Mouse (Mus musculus) forebrain, embryonic 14.5 days (tissue): ENCODE data around the gene Cfd. TPM values are rescaled to one million over a fixed set of nuclear protein-coding genes. Genes with fewer than 3 reads are reported as not detected.
"Not testable (repeated sequence)": the region's sequence is repeated elsewhere in the genome, so short reads cannot be mapped to it uniquely, and the experiment has no call there.

Experiments used
- ATAC-seq: fragments of 200-750 bp; cut with Nextera tagmentation; 2 replicates; pipeline ENCODE4 v1.8.0; 2017; ENCODE audit warnings: mild to moderate bottlenecking, moderate library complexity
- DNase-seq: peaks from one replicate; pipeline ENCODE4 v3.0.0-alpha.2; 2015; ENCODE audit warnings: low spot score
- H3K27ac ChIP-seq: fragments of 300-500 bp; sonication (generic); 2 replicates; pipeline ENCODE4 v1.5.1; 2014; ENCODE audit warnings: low read depth, mild to moderate bottlenecking, control low read depth, low read length, moderate library complexity
- H3K27me3 ChIP-seq: fragments of 300-500 bp; sonication (generic); replicated peaks from 2 replicates; pipeline ENCODE4 v1.6.1; 2014; ENCODE audit warnings: low read length, control low read depth, mixed read lengths; ENCODE audit not compliant: control insufficient read depth, insufficient read depth
- H3K36me3 ChIP-seq: fragments of 300-500 bp; sonication (generic); 2 replicates; pipeline ENCODE4 v1.6.1; 2014; ENCODE audit warnings: low read length, control low read depth; ENCODE audit not compliant: control insufficient read depth, insufficient read depth
- H3K4me1 ChIP-seq: fragments of 300-500 bp; sonication (generic); 2 replicates; pipeline ENCODE4 v1.6.1; 2014; ENCODE audit warnings: antibody characterized with exemption, low read length, control low read depth; ENCODE audit not compliant: control insufficient read depth, insufficient read depth
- H3K4me2 ChIP-seq: fragments of 300-500 bp; sonication (generic); 2 replicates; pipeline ENCODE4 v1.6.1; 2014; ENCODE audit warnings: mild to moderate bottlenecking, control low read depth, low read length
- H3K4me3 ChIP-seq: fragments of 300-500 bp; sonication (generic); 2 replicates; pipeline ENCODE4 v1.5.1; 2014; ENCODE audit warnings: low read depth, low read length, control low read depth
- H3K9ac ChIP-seq: fragments of 300-500 bp; sonication (generic); 2 replicates; pipeline ENCODE4 v1.6.1; 2014; ENCODE audit warnings: mild to moderate bottlenecking, low read length, control low read depth, moderate library complexity
- H3K9me3 ChIP-seq: fragments of 300-500 bp; sonication (generic); replicated peaks from 2 replicates; pipeline ENCODE4 v1.6.1; 2016; ENCODE audit warnings: low read length, control low read depth, mixed read lengths; ENCODE audit not compliant: control insufficient read depth
- WGBS: fragments of 180-500 bp; shearing (Covaris S2); extraction: QIAGEN DNeasy Blood & Tissue Kit; methylation state at CpG from one replicate; pipeline ENCODE4 v1.1.7; 2014; 5-methylcytosine and 5-hydroxymethylcytosine counted together
- polyA plus RNA-seq: library from polyadenylated mRNA; unstranded; fragments of >200 nt; fragmentation: Nextera tagmentation; extraction: Ambion mirVana; gene quantifications from 2 replicates; pipeline ENCODE4 v1.2.1, GENCODE M21; 2014

Cfd gene
- polyA plus RNA-seq, 1 experiment from 2014 or later: not detected

DNA sequence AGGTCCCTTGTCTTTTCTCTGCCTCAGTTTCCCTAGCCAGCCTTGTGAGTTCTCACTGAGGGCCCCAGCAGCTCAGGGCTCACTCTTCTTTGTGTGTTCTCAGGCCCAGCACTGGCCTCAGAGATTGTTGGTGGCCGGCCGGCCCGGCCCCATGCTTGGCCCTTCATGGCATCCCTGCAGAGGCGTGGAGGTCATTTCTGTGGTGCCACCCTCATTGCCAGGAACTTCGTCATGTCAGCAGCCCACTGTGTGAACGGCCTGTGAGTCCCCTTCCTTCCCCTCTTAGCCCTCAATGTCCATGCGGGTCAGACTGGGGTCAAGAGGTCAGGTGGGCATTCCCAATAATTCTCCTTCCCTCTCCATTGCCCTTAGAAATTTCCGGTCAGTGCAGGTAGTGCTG, 4.0 kb upstream of the Cfd start:
- peaks cover 5% of the 10 kb centered on the region; the same call in 1 of the 2 replicates for H3K27me3 ChIP-seq
- ATAC-seq (no peak), DNase-seq (no peak)
- H3K4me2 ChIP-seq: no peak overlapping the region
- no peaks in the 10 kb centered on the region for H3K36me3 ChIP-seq
- no peaks in the 10 kb centered on the region for H3K9me3 ChIP-seq
- H3K4me1 ChIP-seq: peaks cover 3% of the 10 kb centered on the region; the same call in 1 of the 2 replicates
- H3K9ac ChIP-seq: no peak overlapping the region
- WGBS: 89% methylated on average over 8 of the region's 8 CpGs
- H3K4me3 ChIP-seq: no peak overlapping the region
- H3K27ac ChIP-seq: no peak overlapping the region

DNA sequence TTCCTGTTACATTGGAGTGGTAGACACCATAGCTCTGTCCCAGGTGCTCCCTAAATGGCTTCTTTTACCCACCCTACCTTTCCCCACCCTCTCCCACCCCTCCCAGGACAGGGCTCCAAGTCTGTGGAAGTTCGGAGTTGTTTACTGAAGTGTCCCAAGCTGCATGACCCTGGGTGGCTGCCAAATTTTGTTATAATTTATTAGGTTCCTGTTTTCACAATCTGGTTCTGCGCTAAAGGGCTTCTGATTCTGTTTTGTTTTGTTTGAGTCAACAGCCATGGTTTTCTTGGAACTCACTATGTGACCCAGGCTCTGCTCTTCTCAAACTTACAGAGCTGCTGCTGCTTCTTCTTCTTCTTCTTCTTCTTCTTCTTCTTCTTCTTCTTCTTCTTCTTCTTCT, 1.3 kb upstream of the Cfd start:
- no peak for ATAC-seq
- no peaks in the 10 kb centered on the region for H3K27me3 ChIP-seq
- no peaks in the 10 kb centered on the region for H3K4me1 ChIP-seq
- no peak overlapping the region for H3K4me2 ChIP-seq
- H3K9me3 ChIP-seq: no peaks in the 10 kb centered on the region
- no peak overlapping the region for H3K27ac ChIP-seq
- WGBS: 91% methylated on average over 2 of the region's 2 CpGs
- no peak for DNase-seq
- H3K36me3 ChIP-seq: no peaks in the 10 kb centered on the region; the same call in 1 of the 2 replicates
- H3K4me3 ChIP-seq: no peak overlapping the region
- no peak overlapping the region for H3K9ac ChIP-seq

DNA sequence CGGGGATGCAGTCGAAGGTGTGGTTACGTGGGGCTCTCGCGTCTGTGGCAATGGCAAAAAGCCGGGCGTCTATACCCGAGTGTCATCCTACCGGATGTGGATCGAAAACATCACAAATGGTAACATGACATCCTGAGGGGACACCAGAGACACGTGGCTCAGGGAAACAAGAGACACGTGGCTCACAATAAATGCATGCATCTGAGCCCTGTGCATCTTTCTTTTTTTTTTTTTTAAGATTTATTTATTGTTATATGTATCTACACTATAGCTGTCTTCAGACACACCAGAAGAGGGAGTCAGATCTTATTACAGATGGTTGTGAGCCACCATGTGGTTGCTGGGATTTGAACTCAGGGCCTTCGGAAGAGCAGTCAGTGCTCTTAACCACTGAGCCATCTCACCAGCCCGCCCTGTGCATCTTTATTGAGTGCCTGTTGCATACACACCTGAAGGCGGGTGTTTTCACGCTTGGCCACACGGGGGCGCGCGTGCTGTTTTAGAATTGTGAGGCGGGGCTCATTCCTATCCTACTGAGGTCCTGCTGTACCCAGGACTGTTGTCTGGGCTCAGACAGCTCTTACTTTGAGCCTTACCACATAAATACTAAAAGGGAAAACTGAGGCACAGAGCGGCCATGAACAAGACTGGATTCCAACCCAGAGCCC, 1.9 kb downstream of the Cfd start:
- WGBS: 42% methylated on average over 22 of the region's 22 CpGs
- H3K4me1 ChIP-seq, H3K9me3 ChIP-seq, H3K4me2 ChIP-seq, H3K9ac ChIP-seq, H3K27ac ChIP-seq, H3K4me3 ChIP-seq, H3K27me3 ChIP-seq: not testable (repeated sequence)
- DNase-seq (peak; percentile 81), ATAC-seq (peak; percentile 83)
- H3K36me3 ChIP-seq: peaks cover 26% of the 10 kb centered on the region

- Histone ChIP-seq H3K27ac (no peak overlapping the region), H3K4me3 (no peak overlapping the region), H3K9ac (no peak overlapping the region), H3K4me2 (no peak overlapping the region), H3K27me3 (no peaks in the 10 kb centered on the region), H3K4me1 (no peaks in the 10 kb centered on the region), H3K9me3 (no peaks in the 10 kb centered on the region), H3K36me3 (peaks cover 43% of the 10 kb centered on the region)
- WGBS: 88% methylated on average over 16 of the region's 16 CpGs
- ATAC-seq: no peak
- DNase-seq: no peak
Observed at GRCm38 (mm10) chr10:79896306-79896705, 5.7 kb downstream of the Cfd start.

- Histone ChIP-seq H3K36me3 (peaks cover 43% of the 10 kb centered on the region), H3K27me3 (no peaks in the 10 kb centered on the region), H3K27ac (no peak overlapping the region), H3K4me1 (no peaks in the 10 kb centered on the region), H3K9ac (no peak overlapping the region), H3K4me2 (no peak overlapping the region), H3K4me3 (no peak overlapping the region), H3K9me3 (no peaks in the 10 kb centered on the region)
- 91% methylated on average over 13 of the region's 13 CpGs for WGBS
- no peak for DNase-seq
- ATAC-seq: no peak
Observed at GRCm38 (mm10) chr10:79896814-79897213, 6.2 kb downstream of the Cfd start.

DNA sequence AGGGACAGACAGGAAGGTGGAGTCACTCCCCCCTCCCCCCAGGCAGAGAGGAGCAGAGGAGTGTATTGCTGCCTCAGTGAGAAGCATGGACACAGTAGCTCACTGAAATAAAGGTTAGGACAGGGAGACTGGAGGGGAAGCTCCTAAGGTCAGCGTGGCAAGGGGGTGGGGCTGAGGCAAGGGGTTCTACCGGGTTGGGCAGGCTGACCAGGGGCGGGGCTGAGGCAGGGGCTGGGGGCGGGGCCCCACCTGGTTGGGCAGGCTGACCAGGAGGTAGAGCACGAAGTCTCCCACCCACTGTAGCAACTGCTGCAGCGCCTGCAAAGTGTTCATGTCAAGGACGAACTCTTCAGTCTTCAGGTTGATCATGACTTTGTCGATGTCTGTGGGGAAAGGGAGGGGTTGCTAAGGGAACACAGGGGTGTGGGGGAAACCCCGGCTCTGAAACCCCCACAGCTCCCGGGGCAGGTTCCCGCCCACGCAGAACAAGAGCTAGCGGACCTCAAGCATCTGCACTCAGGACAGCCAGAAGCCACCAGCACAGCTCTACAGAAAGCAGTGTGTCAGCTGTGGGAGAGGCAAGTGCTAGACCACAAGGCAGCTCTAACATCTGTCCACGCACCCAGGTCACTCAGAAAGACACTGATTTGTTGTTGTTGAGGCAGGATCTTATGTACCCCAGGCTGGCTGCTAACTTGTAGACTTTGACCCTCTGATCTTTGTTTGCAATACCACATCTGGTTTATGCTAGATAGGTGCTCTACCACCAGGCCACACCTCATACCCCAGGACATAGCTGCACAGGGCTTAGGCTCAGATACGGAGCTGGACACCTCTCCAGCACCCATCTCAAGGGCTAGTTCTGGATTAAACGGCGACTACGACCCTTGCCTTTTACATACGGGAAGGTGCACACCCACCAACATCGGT, 6.9 kb downstream of the Cfd start:
- ATAC-seq (no peak), DNase-seq (no peak)
- Histone ChIP-seq H3K9ac (no peak overlapping the region), H3K9me3 (no peaks in the 10 kb centered on the region), H3K4me2 (no peak overlapping the region), H3K36me3 (peaks cover 48% of the 10 kb centered on the region), H3K27me3 (no peaks in the 10 kb centered on the region), H3K27ac (no peak overlapping the region), H3K4me3 (no peak overlapping the region), H3K4me1 (no peaks in the 10 kb centered on the region)
- 56% methylated on average over 20 of the region's 20 CpGs for WGBS

- Histone ChIP-seq H3K9ac (no peak overlapping the region), H3K36me3 (peaks cover 59% of the 10 kb centered on the region), H3K9me3 (no peaks in the 10 kb centered on the region), H3K4me1 (no peaks in the 10 kb centered on the region), H3K4me3 (no peak overlapping the region), H3K27ac (peak overlapping the region; percentile 15; the same call in 1 of the 2 replicates), H3K4me2 (no peak overlapping the region), H3K27me3 (no peaks in the 10 kb centered on the region)
- DNase-seq (peak; percentile 69), ATAC-seq (peak; percentile 74)
- 8% methylated on average over 2 of the region's 2 CpGs for WGBS
Observed at GRCm38 (mm10) chr10:79900951-79901410, 10.3 kb downstream of the Cfd start.

GRCm38 (mm10) chr10:79906712-79907111, 16.1 kb downstream of the Cfd start:
- Histone ChIP-seq H3K4me3 (no peak overlapping the region), H3K4me1 (peaks cover 4% of the 10 kb centered on the region; the same call in 1 of the 2 replicates), H3K4me2 (no peak overlapping the region), H3K36me3 (peaks cover 54% of the 10 kb centered on the region), H3K27me3 (no peaks in the 10 kb centered on the region), H3K9ac (no peak overlapping the region), H3K27ac (no peak overlapping the region), H3K9me3 (no peaks in the 10 kb centered on the region)
- ATAC-seq (no peak), DNase-seq (no peak)
- WGBS: 90% methylated on average over 9 of the region's 9 CpGs

DNA sequence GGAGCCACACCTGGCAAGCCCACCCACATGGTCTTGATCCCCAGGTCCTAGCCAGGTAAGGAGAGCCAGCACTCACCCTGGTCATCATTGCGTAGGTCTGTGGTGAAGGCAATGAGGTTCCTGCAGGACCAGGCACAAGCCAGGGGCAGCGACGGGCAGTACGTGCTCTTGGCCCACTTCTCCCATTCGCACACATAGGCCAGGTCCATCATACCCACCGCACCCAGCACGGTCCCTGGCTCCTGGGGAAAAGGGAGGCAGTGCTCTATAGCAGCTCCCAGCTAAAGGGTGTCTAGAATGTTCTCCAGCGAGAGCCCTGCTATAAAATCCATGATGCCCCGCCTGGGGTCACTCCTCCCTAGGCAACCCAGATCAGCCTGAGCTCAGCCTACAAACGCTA, 16.8 kb downstream of the Cfd start:
- no peaks in the 10 kb centered on the region for H3K9me3 ChIP-seq
- H3K4me3 ChIP-seq: no peak overlapping the region
- peaks cover 52% of the 10 kb centered on the region for H3K36me3 ChIP-seq
- no peak overlapping the region for H3K9ac ChIP-seq
- H3K4me2 ChIP-seq: no peak overlapping the region
- ATAC-seq: no peak
- DNase-seq: no peak
- 93% methylated on average over 10 of the region's 10 CpGs for WGBS
- H3K27me3 ChIP-seq: no peaks in the 10 kb centered on the region
- peaks cover 4% of the 10 kb centered on the region; the same call in 1 of the 2 replicates for H3K4me1 ChIP-seq
- no peak overlapping the region for H3K27ac ChIP-seq
